Mouse (Mus musculus): Measurements from ENCODE around the gene D130040H23Rik. TPM values are rescaled to one million over a fixed set of nuclear protein-coding genes. Genes with fewer than 3 reads are reported as not detected.
"Not testable (repeated sequence)": the region's sequence is repeated elsewhere in the genome, so short reads cannot be mapped to it uniquely, and the experiment has no call there.

D130040H23Rik gene
- total RNA-seq (2015; ENCODE audit: low replicate concordance) (2.3 TPM in 1 of 2 replicates, not detected in the other), total RNA-seq (2017; ENCODE audit: low replicate concordance) (3.6 TPM in 1 of 2 replicates, not detected in the other)

DNA sequence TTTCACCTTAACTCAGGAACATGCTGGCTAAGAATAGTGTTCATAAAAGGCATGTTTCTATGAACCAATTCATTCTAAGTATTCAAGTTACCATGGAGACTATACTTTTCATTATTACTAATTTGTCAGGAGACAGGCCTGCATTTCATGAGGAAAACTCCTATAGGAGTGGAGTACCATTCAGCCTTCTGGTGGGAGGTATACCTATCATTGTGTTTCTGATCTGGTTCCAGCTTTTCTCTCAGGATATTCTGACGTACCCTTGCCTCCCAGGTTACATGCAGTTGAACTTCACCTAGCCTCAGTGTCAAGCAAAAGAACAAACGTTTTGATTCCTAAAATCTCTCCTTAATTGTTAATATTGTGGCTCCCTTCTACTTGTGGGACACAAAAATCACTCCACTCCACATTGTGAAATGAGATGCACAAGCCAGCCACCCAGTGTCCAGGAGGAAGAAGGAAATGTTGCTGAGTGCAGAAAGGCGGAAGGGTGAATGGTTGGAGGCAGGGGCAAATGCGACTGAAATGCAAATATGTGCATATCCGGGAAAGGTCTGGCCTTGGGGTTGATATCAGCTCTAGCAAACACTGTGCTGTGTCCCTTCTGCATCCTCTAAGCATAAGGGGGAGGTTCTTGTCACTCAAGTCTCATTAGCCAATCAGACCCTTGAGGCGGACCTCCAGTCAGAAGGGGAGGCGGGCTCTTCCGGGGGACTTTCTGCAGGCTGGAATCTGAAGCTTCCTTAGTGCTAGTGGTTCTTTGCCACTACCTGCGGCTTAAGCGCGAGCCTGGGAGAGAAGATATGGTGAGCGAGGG, at the start of gene D130040H23Rik:
D130040H23Rik (plus strand) TSS at position 695 of the 817 bp plus-strand sequence.
- no peak for ATAC-seq (replicated peaks; ENCODE audit: low FRiP score, poor library complexity, severe bottlenecking)

- no peak for ATAC-seq (replicated peaks; ENCODE audit: low FRiP score, poor library complexity, severe bottlenecking)
These were observed 28.3 kb upstream of the D130040H23Rik start for GRCm38 (mm10) chr8:69242541-69242940.

GRCm38 (mm10) chr8:69268525-69268924, 2.4 kb upstream of the D130040H23Rik start:
- no peak for ATAC-seq (replicated peaks; ENCODE audit: low FRiP score, poor library complexity, severe bottlenecking)

DNA sequence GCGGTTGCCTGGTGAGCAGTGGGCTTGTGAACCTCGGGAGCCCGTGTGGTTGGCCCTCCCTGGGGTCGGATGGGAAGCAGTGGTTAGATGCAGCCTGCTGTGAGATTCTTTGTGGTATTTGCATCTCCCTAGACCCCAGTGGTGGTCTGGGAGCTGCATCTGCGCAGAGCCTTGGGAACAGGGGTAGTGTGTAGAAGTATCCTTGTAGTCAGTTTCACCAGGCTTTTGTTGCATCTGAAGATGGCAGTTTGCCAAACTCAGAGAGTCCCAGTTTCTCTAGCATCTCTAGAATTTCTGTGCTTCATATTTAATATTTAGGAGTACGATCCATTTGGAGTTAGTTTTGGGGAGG, 299 bp downstream of the D130040H23Rik start:
- ATAC-seq (replicated peaks; ENCODE audit: low FRiP score, poor library complexity, severe bottlenecking), result no peak

DNA sequence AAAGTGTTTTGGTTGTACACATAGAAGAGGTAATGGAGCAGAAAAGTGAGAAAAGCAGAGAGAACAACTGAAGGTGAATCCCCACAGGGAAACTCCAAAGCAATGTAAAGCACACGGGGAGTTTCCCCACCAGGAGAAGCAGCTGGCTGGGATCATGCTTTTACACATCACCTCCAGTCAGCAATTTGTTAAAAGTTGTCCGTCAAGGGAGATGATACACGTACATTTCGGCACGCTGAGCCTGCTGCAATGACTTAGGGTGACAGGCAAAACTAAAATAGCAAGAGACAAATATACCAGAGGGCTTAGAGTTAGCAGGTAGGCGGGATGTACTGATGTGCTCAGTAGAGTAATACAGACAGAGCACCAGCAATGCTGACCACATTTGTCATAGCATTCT, 1.6 kb downstream of the D130040H23Rik start:
- ATAC-seq (replicated peaks; ENCODE audit: low FRiP score, poor library complexity, severe bottlenecking), result no peak

GRCm38 (mm10) chr8:69324771-69325170, 53.9 kb downstream of the D130040H23Rik start:
- no peak for ATAC-seq (replicated peaks; ENCODE audit: low FRiP score, poor library complexity, severe bottlenecking)

GRCm38 (mm10) chr8:69328301-69329288, 57.7 kb downstream of the D130040H23Rik start:
- ATAC-seq (replicated peaks; ENCODE audit: low FRiP score, poor library complexity, severe bottlenecking), result no peak

GRCm38 (mm10) chr8:69329289-69329688, 58.4 kb downstream of the D130040H23Rik start:
- not testable (repeated sequence) for ATAC-seq (replicated peaks; ENCODE audit: low FRiP score, poor library complexity, severe bottlenecking)

Other genes starting within 250 kb of the D130040H23Rik start
- gene Zfp930, start 62.0 kb upstream of the D130040H23Rik start, total RNA-seq (2015; ENCODE audit: low replicate concordance), result 1.5 and 1.7 TPM in 2 replicates
- 4.1 and 5.3 TPM in 2 replicates for gene Zfp930, start 62.0 kb upstream of the D130040H23Rik start, total RNA-seq (2017; ENCODE audit: low replicate concordance)
- gene Gm9495, start 182.5 kb downstream of the D130040H23Rik start, total RNA-seq (2015; ENCODE audit: low replicate concordance), result not detected in 2 replicates
- not detected in 2 replicates for gene Gm9495, start 182.5 kb downstream of the D130040H23Rik start, total RNA-seq (2017; ENCODE audit: low replicate concordance)